Mouse (Mus musculus): ENCODE measurements at regions not wholly inside any gene's neighbourhood (a gene's known extent, or its start where the extent isn't known, plus 50 kb on each side); places are given as distances from the start of the nearest gene placed in this dataset.

DNA sequence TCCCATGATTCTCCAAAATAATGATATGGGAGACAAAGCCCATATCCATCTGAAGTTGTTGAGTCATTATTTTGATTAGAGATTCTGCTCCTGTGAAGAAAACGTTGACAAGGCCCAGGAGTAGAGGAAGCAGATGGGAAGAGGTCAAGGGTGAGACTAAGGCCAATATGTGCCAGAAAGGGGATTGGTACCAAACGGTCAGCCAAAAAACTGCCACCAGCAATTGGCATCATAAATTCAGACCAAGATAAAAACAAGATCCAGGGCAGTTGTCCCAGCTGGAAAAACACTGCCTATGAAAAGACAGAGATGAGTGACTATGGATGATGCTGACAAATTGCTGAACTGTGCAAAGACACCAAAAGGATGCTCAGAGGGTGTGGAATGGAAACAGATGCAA is 411.0 kb upstream of the Tusc1 start:
- Histone ChIP-seq H3K9me3 (replicated peaks) (no peaks in the 10 kb centered on the region), H3K4me2 (no peak overlapping the region), H3K27me3 (replicated peaks) (no peaks in the 10 kb centered on the region), H3K4me1 (no peaks in the 10 kb centered on the region), H3K4me3 (no peak overlapping the region), H3K36me3 (no peaks in the 10 kb centered on the region), H3K27ac (no peak overlapping the region), H3K9ac (no peak overlapping the region)
- no peak for ATAC-seq
- WGBS (ENCODE audit: insufficient replicate concordance), result 51% methylated on average over 2 of the region's 2 CpGs

DNA sequence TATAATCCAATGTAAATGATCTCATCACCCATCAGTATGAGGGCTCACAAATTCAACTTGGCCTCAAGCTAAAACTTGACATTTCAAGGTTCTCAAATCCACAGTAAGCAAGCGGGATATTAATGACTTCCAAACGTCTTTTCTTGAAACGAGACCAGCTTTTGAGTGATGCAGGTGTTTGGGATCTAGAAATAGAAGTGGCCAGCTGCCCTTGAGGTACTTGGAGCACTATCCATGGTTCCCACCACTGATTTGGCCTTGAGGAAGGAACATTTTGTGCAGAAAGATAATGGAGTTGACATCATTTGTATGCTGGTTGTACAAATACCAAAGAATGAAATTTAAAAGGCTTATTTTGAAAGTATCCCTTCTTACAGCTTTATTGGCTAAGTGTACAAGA is 378.4 kb upstream of the Tusc1 start:
- H3K9me3 ChIP-seq (replicated peaks), result no peaks in the 10 kb centered on the region
- no peak overlapping the region for H3K9ac ChIP-seq
- no peaks in the 10 kb centered on the region for H3K27me3 ChIP-seq (replicated peaks)
- 51% methylated on average over 3 of the region's 3 CpGs for WGBS (ENCODE audit: insufficient replicate concordance)
- no peaks in the 10 kb centered on the region for H3K36me3 ChIP-seq
- ATAC-seq, result no peak
- no peak overlapping the region for H3K4me3 ChIP-seq
- no peak overlapping the region for H3K4me2 ChIP-seq
- H3K27ac ChIP-seq, result no peak overlapping the region
- no peaks in the 10 kb centered on the region for H3K4me1 ChIP-seq

GRCm38 (mm10) chr4:93676403-93677039 is 341.2 kb upstream of the Tusc1 start:
- no peaks in the 10 kb centered on the region for H3K4me1 ChIP-seq
- ATAC-seq, result no peak
- H3K9ac ChIP-seq, result no peak overlapping the region
- H3K4me3 ChIP-seq, result no peak overlapping the region
- H3K36me3 ChIP-seq, result no peaks in the 10 kb centered on the region
- no peak overlapping the region for H3K27ac ChIP-seq
- H3K27me3 ChIP-seq (replicated peaks), result no peaks in the 10 kb centered on the region
- 72% methylated on average over 8 of the region's 8 CpGs for WGBS (ENCODE audit: insufficient replicate concordance)
- H3K9me3 ChIP-seq (replicated peaks), result no peaks in the 10 kb centered on the region
- H3K4me2 ChIP-seq, result no peak overlapping the region

DNA sequence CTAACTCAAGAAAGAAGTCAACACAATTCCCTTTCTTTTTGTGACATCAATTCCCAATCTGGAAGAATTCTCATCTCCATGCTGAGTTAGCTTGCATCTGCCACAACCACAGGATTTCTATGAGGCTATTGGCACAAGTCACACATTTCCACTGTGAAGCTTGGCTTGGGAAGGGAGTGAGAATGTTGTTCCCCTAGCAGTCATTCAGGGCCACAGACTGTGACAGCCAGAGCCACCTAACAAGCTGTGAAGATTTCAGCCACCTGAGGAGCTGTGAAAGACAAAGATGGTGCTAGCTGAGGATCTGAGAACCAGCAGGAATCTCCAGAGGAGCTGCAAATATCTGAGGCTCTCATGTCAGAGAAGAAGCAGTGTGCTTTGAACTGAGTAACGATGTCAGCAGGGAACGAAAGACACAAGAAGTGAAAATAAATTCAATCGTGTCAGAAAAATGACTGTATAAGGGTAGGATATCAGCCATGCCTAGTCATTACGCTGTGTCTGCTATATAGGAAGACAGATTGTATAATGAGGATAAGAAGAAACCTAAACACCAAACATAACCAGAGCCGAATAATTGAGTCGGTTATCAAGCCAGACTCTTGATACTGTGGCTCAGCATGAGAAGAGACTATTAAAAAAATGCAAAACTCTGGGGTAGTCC is 340.6 kb upstream of the Tusc1 start:
- Histone ChIP-seq H3K4me1 (no peaks in the 10 kb centered on the region), H3K27me3 (replicated peaks) (no peaks in the 10 kb centered on the region), H3K36me3 (no peaks in the 10 kb centered on the region), H3K27ac (no peak overlapping the region), H3K4me2 (no peak overlapping the region), H3K9me3 (replicated peaks) (no peaks in the 10 kb centered on the region), H3K4me3 (no peak overlapping the region), H3K9ac (no peak overlapping the region)
- no peak for ATAC-seq
- WGBS (ENCODE audit: insufficient replicate concordance), result 52% methylated on average over 6 of the region's 6 CpGs

- no peak overlapping the region for H3K4me3 ChIP-seq
- H3K27ac ChIP-seq, result no peak overlapping the region
- H3K4me1 ChIP-seq, result no peaks in the 10 kb centered on the region
- ATAC-seq, result no peak
- H3K36me3 ChIP-seq, result no peaks in the 10 kb centered on the region
- no peak overlapping the region for H3K9ac ChIP-seq
- H3K9me3 ChIP-seq (replicated peaks), result no peaks in the 10 kb centered on the region
- no peaks in the 10 kb centered on the region for H3K27me3 ChIP-seq (replicated peaks)
- H3K4me2 ChIP-seq, result no peak overlapping the region
Observed at GRCm38 (mm10) chr4:93669050-93669449, 333.7 kb upstream of the Tusc1 start.

DNA sequence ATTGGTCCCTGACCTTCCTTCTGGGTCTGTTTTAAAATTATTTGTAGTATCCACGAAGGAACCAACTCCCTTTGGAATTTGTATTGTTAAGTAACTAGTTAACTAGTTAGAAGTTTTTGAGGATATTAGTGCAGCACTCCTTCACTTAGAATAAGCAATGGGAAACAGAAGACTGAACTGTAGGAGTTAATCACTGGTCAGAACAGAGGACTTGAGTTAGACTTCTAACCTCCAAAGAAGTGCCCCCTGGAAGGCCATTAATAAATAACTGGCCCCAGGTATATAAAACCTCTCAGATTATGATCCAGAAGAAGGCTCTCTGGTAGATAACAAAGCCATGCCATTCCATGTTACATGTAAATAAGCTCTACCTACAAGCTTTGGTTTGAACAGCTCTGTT is 329.0 kb upstream of the Tusc1 start:
- WGBS (ENCODE audit: insufficient replicate concordance), result 47% methylated on average over 1 of the region's 1 CpGs

DNA sequence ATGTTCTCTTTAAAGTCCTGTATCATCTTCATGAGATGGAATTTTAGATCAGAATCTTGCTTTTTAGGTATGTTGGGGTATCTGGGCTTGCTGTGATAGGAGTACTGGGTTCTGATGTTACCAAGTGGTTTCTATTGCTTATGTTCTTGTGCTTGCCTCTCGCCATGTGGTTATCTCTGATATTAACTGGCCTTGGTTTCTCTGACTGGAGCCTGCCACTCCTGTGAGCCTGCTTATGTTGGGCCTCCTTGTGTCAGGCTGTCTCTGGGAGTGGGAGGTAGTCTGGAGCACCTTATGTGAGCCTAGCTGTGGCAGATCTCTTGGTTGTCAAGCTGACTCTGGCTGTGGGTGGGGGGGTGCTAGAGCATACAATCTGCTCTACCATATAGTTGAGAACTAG is 302.9 kb upstream of the Tusc1 start:
- no peak overlapping the region for H3K9ac ChIP-seq
- H3K9me3 ChIP-seq (replicated peaks), result no peaks in the 10 kb centered on the region
- no peak overlapping the region for H3K4me2 ChIP-seq
- H3K27me3 ChIP-seq (replicated peaks), result no peaks in the 10 kb centered on the region
- peaks cover 5% of the 10 kb centered on the region for H3K4me1 ChIP-seq
- no peak overlapping the region for H3K4me3 ChIP-seq
- 68% methylated on average over 1 of the region's 1 CpGs for WGBS (ENCODE audit: insufficient replicate concordance)
- H3K27ac ChIP-seq, result no peak overlapping the region
- no peaks in the 10 kb centered on the region for H3K36me3 ChIP-seq
- peak; percentile 81 for ATAC-seq

More for the DNA sequence above, 329.0 kb upstream of the Tusc1 start:
- H3K4me2 ChIP-seq, result no peak overlapping the region
- no peaks in the 10 kb centered on the region for H3K27me3 ChIP-seq (replicated peaks)
- no peaks in the 10 kb centered on the region for H3K36me3 ChIP-seq
- H3K4me1 ChIP-seq, result no peaks in the 10 kb centered on the region
- H3K9me3 ChIP-seq (replicated peaks), result no peaks in the 10 kb centered on the region
- ATAC-seq, result no peak
- H3K4me3 ChIP-seq, result no peak overlapping the region
- H3K27ac ChIP-seq, result no peak overlapping the region
- no peak overlapping the region for H3K9ac ChIP-seq

GRCm38 (mm10) chr4:93598474-93598873 is 263.2 kb upstream of the Tusc1 start:
- Histone ChIP-seq H3K4me1 (no peaks in the 10 kb centered on the region), H3K27me3 (replicated peaks) (no peaks in the 10 kb centered on the region), H3K27ac (no peak overlapping the region), H3K9me3 (replicated peaks) (no peaks in the 10 kb centered on the region), H3K9ac (no peak overlapping the region), H3K4me3 (no peak overlapping the region), H3K36me3 (no peaks in the 10 kb centered on the region), H3K4me2 (no peak overlapping the region)
- ATAC-seq, result no peak
- 87% methylated on average over 1 of the region's 1 CpGs for WGBS (ENCODE audit: insufficient replicate concordance)

- H3K27me3 ChIP-seq (replicated peaks), result no peaks in the 10 kb centered on the region
- peak overlapping the region; percentile 59 for H3K4me2 ChIP-seq
- H3K36me3 ChIP-seq, result no peaks in the 10 kb centered on the region
- peak overlapping the region; percentile 95 for H3K27ac ChIP-seq
- H3K4me3 ChIP-seq, result no peak overlapping the region
- ATAC-seq, result peak; percentile 40
- WGBS (ENCODE audit: insufficient replicate concordance), result 57% methylated on average over 1 of the region's 1 CpGs
- peaks cover 43% of the 10 kb centered on the region for H3K4me1 ChIP-seq
- peak overlapping the region; percentile 63 for H3K9ac ChIP-seq
- H3K9me3 ChIP-seq (replicated peaks), result no peaks in the 10 kb centered on the region
Observed at GRCm38 (mm10) chr4:93584328-93584727, 249.0 kb upstream of the Tusc1 start.

- Histone ChIP-seq H3K4me3 (peak overlapping the region; percentile 31), H3K36me3 (no peaks in the 10 kb centered on the region), H3K27ac (peak overlapping the region; percentile 95), H3K4me2 (peak overlapping the region; percentile 59), H3K9me3 (replicated peaks) (no peaks in the 10 kb centered on the region), H3K4me1 (peaks cover 46% of the 10 kb centered on the region), H3K9ac (peak overlapping the region; percentile 51), H3K27me3 (replicated peaks) (no peaks in the 10 kb centered on the region)
- peak; percentile 99 for ATAC-seq
- 20% methylated on average over 4 of the region's 4 CpGs for WGBS (ENCODE audit: insufficient replicate concordance)
Observed at GRCm38 (mm10) chr4:93583670-93584303, 248.5 kb upstream of the Tusc1 start.

GRCm38 (mm10) chr4:93579343-93579742 is 244.0 kb upstream of the Tusc1 start:
- 80% methylated on average over 5 of the region's 5 CpGs for WGBS (ENCODE audit: insufficient replicate concordance)
- Histone ChIP-seq H3K27ac (no peak overlapping the region), H3K9me3 (replicated peaks) (no peaks in the 10 kb centered on the region), H3K27me3 (replicated peaks) (no peaks in the 10 kb centered on the region), H3K4me1 (peaks cover 36% of the 10 kb centered on the region), H3K9ac (no peak overlapping the region), H3K4me2 (no peak overlapping the region), H3K36me3 (no peaks in the 10 kb centered on the region), H3K4me3 (no peak overlapping the region)
- ATAC-seq, result no peak

DNA sequence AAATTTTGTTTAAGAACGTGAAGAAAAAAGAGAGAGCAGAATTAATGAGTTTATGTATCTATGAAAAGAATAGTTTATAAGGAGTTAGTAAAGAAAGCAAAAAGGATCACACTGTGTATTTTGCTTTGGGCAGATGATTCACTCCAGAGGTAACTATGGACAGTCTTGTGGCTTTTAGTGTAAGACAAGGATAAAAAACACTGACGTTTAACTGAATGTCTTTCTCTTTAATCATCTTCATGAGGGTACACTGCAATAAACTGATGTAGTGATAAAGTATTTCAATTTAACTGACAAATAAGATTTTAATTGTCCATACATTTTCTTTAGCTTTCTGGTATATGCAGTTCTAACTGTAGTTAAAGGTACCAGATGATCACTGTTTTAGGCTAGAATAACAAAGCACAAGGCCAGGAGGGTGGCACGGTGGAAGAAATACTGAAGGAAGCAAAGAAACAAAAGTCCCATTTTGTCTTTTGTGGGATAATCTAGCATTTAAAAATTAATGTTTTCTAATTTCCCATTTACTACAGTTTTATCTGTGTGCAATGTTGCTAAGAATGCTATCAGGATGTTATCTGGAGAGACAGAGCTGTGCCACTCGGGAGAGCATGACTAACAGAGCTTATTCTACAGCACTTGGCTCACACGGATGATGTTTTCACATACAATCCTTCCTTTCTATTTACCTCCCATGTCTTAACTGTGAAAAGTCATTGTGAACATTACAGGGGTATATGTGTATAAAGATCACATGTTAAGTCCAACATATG is 232.4 kb upstream of the Tusc1 start:
- Histone ChIP-seq H3K27me3 (replicated peaks) (no peaks in the 10 kb centered on the region), H3K4me2 (no peak overlapping the region), H3K9me3 (replicated peaks) (no peaks in the 10 kb centered on the region), H3K4me1 (peaks cover 28% of the 10 kb centered on the region), H3K27ac (0 out of 2 replicates have a peak overlapping the region, but pooled peaks have one; percentile 45), H3K4me3 (no peak overlapping the region), H3K9ac (no peak overlapping the region), H3K36me3 (no peaks in the 10 kb centered on the region)
- WGBS (ENCODE audit: insufficient replicate concordance), result 53% methylated on average over 5 of the region's 5 CpGs
- ATAC-seq, result peak; percentile 85

Measured in liver, embryonic 12.5 days (tissue).